Mouse (Mus musculus): ENCODE measurements around the gene Chd2. TPM values are rescaled to one million over a fixed set of nuclear protein-coding genes. Genes with fewer than 3 reads are reported as not detected.
"Not testable (repeated sequence)": the region's sequence is repeated elsewhere in the genome, so short reads cannot be mapped to it uniquely, and the experiment has no call there.

The Chd2 gene
- polyA plus RNA-seq, 1 experiment from 2014 or later: 65.6 TPM

- no peak overlapping the region for H3K4me3 ChIP-seq
- no peak overlapping the region for H3K27ac ChIP-seq
Measured at GRCm38 (mm10) chr7:73527225-73527624, 14.4 kb downstream of the Chd2 start.

GRCm38 (mm10) chr7:73524454-73524952 lies 17.1 kb downstream of the Chd2 start:
- WGBS: 41% methylated on average over 9 of the region's 9 CpGs
- H3K9ac ChIP-seq: 0 out of 2 replicates have a peak overlapping the region, but pooled peaks have one; percentile 12
- peak overlapping the region; percentile 22; the same call in 1 of the 2 replicates for H3K4me2 ChIP-seq
- H3K9me3 ChIP-seq: no peaks in the 10 kb centered on the region
- H3K4me3 ChIP-seq: no peak overlapping the region
- peak overlapping the region; percentile 90 for H3K27ac ChIP-seq
- peaks cover 5% of the 10 kb centered on the region; the same call in 1 of the 2 replicates for H3K4me1 ChIP-seq
- H3K27me3 ChIP-seq: no peaks in the 10 kb centered on the region
- peaks cover 32% of the 10 kb centered on the region for H3K36me3 ChIP-seq
- ATAC-seq (ENCODE audit: insufficient number of reproducible peaks, insufficient read depth, low FRiP score, low TSS enrichment, low read depth): no peak

More at GRCm38 (mm10) chr7:73527225-73527624, 14.4 kb downstream of the Chd2 start:
- WGBS: 83% methylated on average over 4 of the region's 4 CpGs
- H3K9me3 ChIP-seq: no peaks in the 10 kb centered on the region
- H3K9ac ChIP-seq: no peak overlapping the region
- no peak for ATAC-seq (ENCODE audit: insufficient number of reproducible peaks, insufficient read depth, low FRiP score, low TSS enrichment, low read depth)
- peaks cover 29% of the 10 kb centered on the region; the same call in 1 of the 2 replicates for H3K4me1 ChIP-seq
- H3K36me3 ChIP-seq: peaks cover 17% of the 10 kb centered on the region
- no peak overlapping the region for H3K4me2 ChIP-seq
- no peaks in the 10 kb centered on the region for H3K27me3 ChIP-seq

GRCm38 (mm10) chr7:73523608-73524259 lies 17.9 kb downstream of the Chd2 start:
- Histone ChIP-seq H3K36me3 (peaks cover 35% of the 10 kb centered on the region), H3K4me3 (no peak overlapping the region), H3K27me3 (no peaks in the 10 kb centered on the region), H3K4me2 (no peak overlapping the region), H3K9ac (no peak overlapping the region), H3K27ac (no peak overlapping the region), H3K4me1 (peaks cover 5% of the 10 kb centered on the region; the same call in 1 of the 2 replicates), H3K9me3 (no peaks in the 10 kb centered on the region)
- WGBS: 68% methylated on average over 1 of the region's 1 CpGs
- no peak for ATAC-seq (ENCODE audit: insufficient number of reproducible peaks, insufficient read depth, low FRiP score, low TSS enrichment, low read depth)

- Histone ChIP-seq H3K36me3 (peaks cover 36% of the 10 kb centered on the region), H3K27ac (no peak overlapping the region), H3K4me1 (peaks cover 5% of the 10 kb centered on the region; the same call in 1 of the 2 replicates), H3K27me3 (no peaks in the 10 kb centered on the region), H3K9me3 (no peaks in the 10 kb centered on the region), H3K4me2 (no peak overlapping the region), H3K4me3 (no peak overlapping the region), H3K9ac (no peak overlapping the region)
- WGBS: 80% methylated on average over 6 of the region's 6 CpGs
- no peak for ATAC-seq (ENCODE audit: insufficient number of reproducible peaks, insufficient read depth, low FRiP score, low TSS enrichment, low read depth)
Measured at GRCm38 (mm10) chr7:73523183-73523582, 18.4 kb downstream of the Chd2 start.

GRCm38 (mm10) chr7:73521277-73522193 lies 20.1 kb downstream of the Chd2 start:
- no peaks in the 10 kb centered on the region for H3K27me3 ChIP-seq
- peaks cover 10% of the 10 kb centered on the region; the same call in 1 of the 2 replicates for H3K4me1 ChIP-seq
- no peak overlapping the region for H3K4me3 ChIP-seq
- peak overlapping the region; percentile 48 for H3K27ac ChIP-seq
- no peak overlapping the region for H3K4me2 ChIP-seq
- H3K9me3 ChIP-seq: no peaks in the 10 kb centered on the region
- no peak for ATAC-seq (ENCODE audit: insufficient number of reproducible peaks, insufficient read depth, low FRiP score, low TSS enrichment, low read depth)
- no peak overlapping the region for H3K9ac ChIP-seq
- WGBS: 89% methylated on average over 11 of the region's 11 CpGs
- H3K36me3 ChIP-seq: peaks cover 48% of the 10 kb centered on the region

- Histone ChIP-seq H3K9me3 (no peaks in the 10 kb centered on the region), H3K27ac (no peak overlapping the region), H3K36me3 (peaks cover 58% of the 10 kb centered on the region), H3K9ac (no peak overlapping the region), H3K4me3 (no peak overlapping the region), H3K4me2 (no peak overlapping the region), H3K4me1 (peaks cover 10% of the 10 kb centered on the region; the same call in 1 of the 2 replicates), H3K27me3 (no peaks in the 10 kb centered on the region)
- ATAC-seq (ENCODE audit: insufficient number of reproducible peaks, insufficient read depth, low FRiP score, low TSS enrichment, low read depth): no peak
- 92% methylated on average over 10 of the region's 10 CpGs for WGBS
Measured at GRCm38 (mm10) chr7:73520231-73520630, 21.4 kb downstream of the Chd2 start.

GRCm38 (mm10) chr7:73519060-73519796 lies 22.4 kb downstream of the Chd2 start:
- Histone ChIP-seq H3K36me3 (peaks cover 62% of the 10 kb centered on the region), H3K4me1 (peaks cover 5% of the 10 kb centered on the region; the same call in 1 of the 2 replicates), H3K4me2 (no peak overlapping the region), H3K9me3 (no peaks in the 10 kb centered on the region), H3K4me3 (no peak overlapping the region), H3K27me3 (no peaks in the 10 kb centered on the region), H3K27ac (peak overlapping the region; percentile 16; the same call in 1 of the 2 replicates), H3K9ac (no peak overlapping the region)
- ATAC-seq (ENCODE audit: insufficient number of reproducible peaks, insufficient read depth, low FRiP score, low TSS enrichment, low read depth): no peak
- WGBS: 92% methylated on average over 16 of the region's 16 CpGs

- not testable (repeated sequence) for H3K9me3 ChIP-seq; ATAC-seq (ENCODE audit: insufficient number of reproducible peaks, insufficient read depth, low FRiP score, low TSS enrichment, low read depth); H3K4me3 ChIP-seq; H3K9ac ChIP-seq; H3K4me2 ChIP-seq; H3K4me1 ChIP-seq; H3K27me3 ChIP-seq; H3K27ac ChIP-seq
- H3K36me3 ChIP-seq: peaks cover 68% of the 10 kb centered on the region
- 91% methylated on average over 6 of the region's 6 CpGs for WGBS
Measured at GRCm38 (mm10) chr7:73518373-73518980, 23.2 kb downstream of the Chd2 start.

- 65% methylated on average over 1 of the region's 1 CpGs for WGBS
- Histone ChIP-seq H3K27me3 (no peaks in the 10 kb centered on the region), H3K4me2 (no peak overlapping the region), H3K4me3 (no peak overlapping the region), H3K9ac (no peak overlapping the region), H3K27ac (peak overlapping the region; percentile 16; the same call in 1 of the 2 replicates), H3K4me1 (peaks cover 5% of the 10 kb centered on the region; the same call in 1 of the 2 replicates), H3K36me3 (peaks cover 77% of the 10 kb centered on the region), H3K9me3 (no peaks in the 10 kb centered on the region)
- ATAC-seq (ENCODE audit: insufficient number of reproducible peaks, insufficient read depth, low FRiP score, low TSS enrichment, low read depth): peak; percentile 26; the same call in 1 of the 2 replicates
Measured at GRCm38 (mm10) chr7:73517432-73518054, 24.1 kb downstream of the Chd2 start.

- no peaks in the 10 kb centered on the region for H3K9me3 ChIP-seq
- no peak overlapping the region for H3K4me3 ChIP-seq
- no peaks in the 10 kb centered on the region for H3K27me3 ChIP-seq
- H3K4me1 ChIP-seq: peaks cover 5% of the 10 kb centered on the region; the same call in 1 of the 2 replicates
- H3K4me2 ChIP-seq: no peak overlapping the region
- no peak for ATAC-seq (ENCODE audit: insufficient number of reproducible peaks, insufficient read depth, low FRiP score, low TSS enrichment, low read depth)
- WGBS: 73% methylated on average over 5 of the region's 5 CpGs
- no peak overlapping the region for H3K9ac ChIP-seq
- H3K27ac ChIP-seq: no peak overlapping the region
- peaks cover 82% of the 10 kb centered on the region for H3K36me3 ChIP-seq
Measured at GRCm38 (mm10) chr7:73516820-73517219, 24.8 kb downstream of the Chd2 start.
